ENCODE assay signal across 8 mouse cellular contexts in the genomic region with DNA sequence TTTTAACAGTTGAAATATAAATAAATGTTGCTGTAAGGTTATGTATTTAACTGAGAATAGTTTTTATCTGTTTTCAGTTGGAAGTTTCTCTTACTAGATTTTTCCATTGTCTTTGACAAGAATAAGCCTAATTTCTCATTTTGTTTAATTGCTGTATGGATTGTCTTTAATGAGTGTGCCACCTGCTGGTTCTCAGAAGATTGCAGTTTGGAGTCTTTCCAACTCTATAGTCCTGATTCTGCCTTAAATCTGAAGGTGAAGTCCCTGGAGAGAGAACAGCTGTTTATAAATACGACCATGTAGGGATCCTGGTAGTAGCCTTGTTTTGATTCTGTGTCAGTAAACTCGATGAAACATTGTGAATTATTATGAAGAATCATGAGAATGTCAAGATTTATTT. TPM values are rescaled to one million over a fixed set of nuclear protein-coding genes. Genes with fewer than 3 reads are reported as not detected.
DNase-seq lines count a peak whose midpoint lies in the region; ATAC-seq and TF ChIP-seq lines count a peak whose summit lies in the region.

No protein-coding gene starts in this region.

- H3K4me3 ChIP-seq in spleen, adult 2 months (ENCODE audit: extremely low read depth, insufficient read depth, insufficient read length) = no peak overlapping the region

- no peaks in the 10 kb centered on the region for H3K27me3 ChIP-seq in spleen, adult 2 months (ENCODE audit: control insufficient read depth, insufficient read depth, low read length)

- peak; percentile 69 for ATAC-seq in megakaryocyte, adult 5-6 weeks (ENCODE audit: poor library complexity, severe bottlenecking)

- no peaks in the 10 kb centered on the region for H3K4me1 ChIP-seq in spleen, adult 2 months (ENCODE audit: control insufficient read depth, insufficient read depth, insufficient read length)

- TF ChIP-seq CTCF in spleen, adult 2 months (IDR thresholded peaks at IDR 0.05; ENCODE audit: extremely low read depth, insufficient read depth, insufficient read length, insufficient replicate concordance) = no peak

- intact Hi-C loops in gastrocnemius, postnatal 14 days (cut with DNase I; ENCODE audit: low total_unique reads) = no loop called here

- peak; percentile 12 to 68 for DNase-seq in frontal cortex, postnatal 36 days (ENCODE audit: low spot score in 2 of 2)
- DNase-seq in frontal cortex, postnatal 25 days (ENCODE audit: low spot score in 2 of 2) = no peak
- DNase-seq in spleen, adult 2 months (ENCODE audit: low read depth in 1 of 2, low spot score in 2 of 2) = peak; percentile 41 to 47
- DNase-seq in spleen, postnatal 4 days (ENCODE audit: low spot score in 2 of 2) = no peak
- peak; percentile 34 for DNase-seq in c-Kit-positive CD71-negative TER-119-negative erythroid progenitor cells, embryonic 14.5 days (ENCODE audit: low read depth)
- DNase-seq in kidney, adult 9 months = peak; percentile 77
- no peak for DNase-seq in gastrocnemius, postnatal 14 days

- TF ChIP-seq POLR2A in spleen, adult 2 months (IDR thresholded peaks at IDR 0.05; ENCODE audit: low read depth, low read length) = no peak

- H3K27ac ChIP-seq in spleen, adult 2 months (ENCODE audit: insufficient read depth, low read length) = no peak overlapping the region

- 32% methylated on average over 2 of the region's 2 CpGs for WGBS in spleen, adult 2 months

- no peaks in the 10 kb centered on the region for H3K36me3 ChIP-seq in spleen, adult 2 months (ENCODE audit: control insufficient read depth, insufficient read depth, low read length)

RNA-seq across cellular contexts. Expression of a gene that starts 29.2 kb away (rescaled TPM):
- 3.2 and 3.4 TPM in 2 replicates for polyA plus RNA-seq in spleen, adult 2 months (2012; rRNA removed)
- 45.5 and 46.1 TPM in 2 replicates for total RNA-seq in megakaryocyte, adult 5-6 weeks (2015)
- total RNA-seq in megakaryocyte, adult 5-6 weeks (2017) = 27.6 and 31.5 TPM in 2 replicates
- total RNA-seq in gastrocnemius, postnatal 14 days (2021) = 10 to 100 TPM; 16.6 to 19.2 TPM

RNA-seq across cellular contexts. Expression of a gene that starts 36.7 kb away (rescaled TPM):
- polyA plus RNA-seq in spleen, adult 2 months (2012; rRNA removed) = 3.7 and 4.4 TPM in 2 replicates
- 64.8 and 75.1 TPM in 2 replicates for total RNA-seq in megakaryocyte, adult 5-6 weeks (2015)
- total RNA-seq in megakaryocyte, adult 5-6 weeks (2017) = 81.1 and 97.2 TPM in 2 replicates
- 10 to 100 TPM; 28.3 to 30.0 TPM for total RNA-seq in gastrocnemius, postnatal 14 days (2021)

Comparison
In these comparisons a context has a peak if more than half of its experiments do, and no peak if none do; other contexts are left out.
1. DNase-seq: peak in frontal cortex, postnatal 36 days (2 of 2), spleen, adult 2 months (2 of 2), c-Kit-positive CD71-negative TER-119-negative erythroid progenitor cells, embryonic 14.5 days (single experiment) and kidney, adult 9 months (single experiment); none in frontal cortex, postnatal 25 days (0 of 2), spleen, postnatal 4 days (0 of 2) and gastrocnemius, postnatal 14 days (single experiment).